Mouse (Mus musculus) spleen, postnatal 14 days (tissue): ENCODE measurements around the gene Gpr165.

Source experiments
- DNase-seq, 2 experiments: peaks; one replicate each; pipeline ENCODE4 v3.0.0; 2021 to 2022; ENCODE audit warnings: low spot score in 2 of 2

Gene Gpr165

GRCm38 (mm10) chrX:96712907-96713774 lies at the start of gene Gpr165:
TSS of gene Gpr165 (plus strand) at chrX:96713441.
- no peak for DNase-seq

GRCm38 (mm10) chrX:96674871-96675270 lies 38.4 kb upstream of the Gpr165 start:
- no peak for DNase-seq
